ENCODE assay signal across 23 mouse cellular contexts in genomic region chr1:54665095-54665494, GRCm38 (mm10).
DNase-seq lines count a peak whose midpoint lies in the region; ATAC-seq and TF ChIP-seq lines count a peak whose summit lies in the region.
"Had no signal": no experiment of that assay in that cellular context is flagged by ENCODE, and none has a peak within 500 bp of the region (broad histone marks: within the 10 kb centered on the region; RNA-seq: fewer than 3 reads in every experiment).

No protein-coding gene starts in this region.

- no peaks in the 10 kb centered on the region for H3K36me3 ChIP-seq in forebrain, embryonic 16.5 days (ENCODE audit: control insufficient read depth, insufficient read depth)
- peaks cover 8% of the 10 kb centered on the region for H3K36me3 ChIP-seq in forebrain, postnatal 0 days (ENCODE audit: insufficient read depth)
- no peaks in the 10 kb centered on the region for H3K36me3 ChIP-seq in neural tube, embryonic 11.5 days (ENCODE audit: control insufficient read depth, insufficient read depth, low read length)
- H3K36me3 ChIP-seq in neural tube, embryonic 12.5 days = no peaks in the 10 kb centered on the region
- no peaks in the 10 kb centered on the region for H3K36me3 ChIP-seq in stomach, postnatal 0 days (ENCODE audit: control insufficient read depth, insufficient read depth, low read length)
- H3K36me3 ChIP-seq: kidney, embryonic 15.5 days had no signal

- no peak overlapping the region for H3K27ac ChIP-seq in forebrain, embryonic 16.5 days (ENCODE audit: low read length)
- no peak overlapping the region for H3K27ac ChIP-seq in forebrain, postnatal 0 days (ENCODE audit: low read depth, low read length)
- H3K27ac ChIP-seq in neural tube, embryonic 11.5 days (ENCODE audit: low read depth, low read length) = no peak overlapping the region
- no peak overlapping the region for H3K27ac ChIP-seq in neural tube, embryonic 12.5 days
- no peak overlapping the region for H3K27ac ChIP-seq in stomach, postnatal 0 days (replicated peaks)
- H3K27ac ChIP-seq: heart, embryonic 10.5 days; heart, embryonic 15.5 days; kidney, embryonic 15.5 days; limb, embryonic 12.5 days; liver, embryonic 15.5 days had no signal

- no peak for TF ChIP-seq CTCF in forebrain, postnatal 0 days (IDR thresholded peaks at IDR 0.05; ENCODE audit: low read depth)
- no peak for TF ChIP-seq CTCF in stomach, postnatal 0 days (IDR thresholded peaks at IDR 0.05; ENCODE audit: low read depth)

- H3K27me3 ChIP-seq in forebrain, embryonic 16.5 days (replicated peaks; ENCODE audit: control insufficient read depth, insufficient read depth, low read length) = no peaks in the 10 kb centered on the region
- H3K27me3 ChIP-seq in forebrain, postnatal 0 days (ENCODE audit: insufficient read depth, low read length) = no peaks in the 10 kb centered on the region
- H3K27me3 ChIP-seq in neural tube, embryonic 11.5 days (ENCODE audit: control insufficient read depth, insufficient read depth, low read length) = no peaks in the 10 kb centered on the region
- no peaks in the 10 kb centered on the region for H3K27me3 ChIP-seq in neural tube, embryonic 12.5 days (replicated peaks)
- no peaks in the 10 kb centered on the region for H3K27me3 ChIP-seq in stomach, postnatal 0 days (ENCODE audit: control insufficient read depth, insufficient read depth, low read length)
- H3K27me3 ChIP-seq: heart, embryonic 15.5 days; kidney, embryonic 15.5 days; limb, embryonic 12.5 days; liver, embryonic 15.5 days had no signal

- H3K4me1 ChIP-seq in forebrain, embryonic 16.5 days (replicated peaks; ENCODE audit: control insufficient read depth, insufficient read depth, low read length) = no peaks in the 10 kb centered on the region; the same call in 1 of the 2 replicates
- no peaks in the 10 kb centered on the region for H3K4me1 ChIP-seq in forebrain, postnatal 0 days (ENCODE audit: insufficient read depth)
- H3K4me1 ChIP-seq in neural tube, embryonic 11.5 days (ENCODE audit: control insufficient read depth, insufficient read depth, low read length) = no peaks in the 10 kb centered on the region
- peaks cover 12% of the 10 kb centered on the region; the same call in 1 of the 2 replicates for H3K4me1 ChIP-seq in neural tube, embryonic 12.5 days
- H3K4me1 ChIP-seq in stomach, postnatal 0 days (replicated peaks; ENCODE audit: control insufficient read depth, insufficient read depth) = no peaks in the 10 kb centered on the region
- H3K4me1 ChIP-seq: kidney, embryonic 15.5 days; limb, embryonic 12.5 days; liver, embryonic 15.5 days had no signal

- no peak for DNase-seq in forebrain, postnatal 0 days
- no peak for DNase-seq in neural tube, embryonic 11.5 days (ENCODE audit: low spot score)
- DNase-seq in neural tube, embryonic 10.5 days (ENCODE audit: extremely low spot score, low spot score) = no peak
- DNase-seq in cerebellum, postnatal 14 days = no peak
- DNase-seq in stomach, postnatal 0 days (ENCODE audit: low spot score) = no peak
- DNase-seq: adrenal gland, postnatal 14 days; cerebellum, adult 11-12 months; cerebellum, adult 9-11 months; gastrocnemius, postnatal 14 days; kidney, adult 18-20 months; kidney, postnatal 25 days; lung, embryonic 14.5 days; lung, postnatal 14 days; right cerebral cortex, postnatal 4 days; thymus, adult 2 months; thymus, postnatal 4 days had no signal

- TF ChIP-seq EP300 in stomach, postnatal 0 days (optimal IDR thresholded peaks at IDR 0.05) = no peak

- H3K4me2 ChIP-seq in forebrain, embryonic 16.5 days (ENCODE audit: low read length) = no peak overlapping the region
- no peak overlapping the region for H3K4me2 ChIP-seq in forebrain, postnatal 0 days (ENCODE audit: low read depth)
- H3K4me2 ChIP-seq in neural tube, embryonic 11.5 days (ENCODE audit: low read depth) = no peak overlapping the region
- no peak overlapping the region for H3K4me2 ChIP-seq in neural tube, embryonic 12.5 days (replicated peaks)
- no peak overlapping the region for H3K4me2 ChIP-seq in stomach, postnatal 0 days (replicated peaks; ENCODE audit: low read depth)
- H3K4me2 ChIP-seq: heart, embryonic 15.5 days; kidney, embryonic 15.5 days; limb, embryonic 12.5 days; liver, embryonic 15.5 days; lung, embryonic 14.5 days had no signal

- H3K4me3 ChIP-seq in forebrain, embryonic 16.5 days (replicated peaks; ENCODE audit: low read length) = no peak overlapping the region
- H3K4me3 ChIP-seq in forebrain, postnatal 0 days (ENCODE audit: low read depth, low read length) = no peak overlapping the region
- no peak overlapping the region for H3K4me3 ChIP-seq in neural tube, embryonic 11.5 days (ENCODE audit: low read depth, low read length)
- no peak overlapping the region for H3K4me3 ChIP-seq in neural tube, embryonic 12.5 days
- no peak overlapping the region for H3K4me3 ChIP-seq in stomach, postnatal 0 days (ENCODE audit: low read depth, low read length)
- H3K4me3 ChIP-seq: heart, embryonic 10.5 days; heart, embryonic 15.5 days; kidney, embryonic 15.5 days; limb, embryonic 12.5 days; liver, embryonic 15.5 days had no signal

- H3K9me3 ChIP-seq in forebrain, embryonic 16.5 days (ENCODE audit: control insufficient read depth, low read length) = no peaks in the 10 kb centered on the region
- H3K9me3 ChIP-seq in forebrain, postnatal 0 days (ENCODE audit: low read length) = no peaks in the 10 kb centered on the region
- no peaks in the 10 kb centered on the region for H3K9me3 ChIP-seq in neural tube, embryonic 11.5 days (ENCODE audit: control insufficient read depth, low read length)
- no peaks in the 10 kb centered on the region for H3K9me3 ChIP-seq in neural tube, embryonic 12.5 days
- H3K9me3 ChIP-seq in stomach, postnatal 0 days (ENCODE audit: control insufficient read depth, low read length) = no peaks in the 10 kb centered on the region
- H3K9me3 ChIP-seq: heart, embryonic 10.5 days; heart, embryonic 15.5 days; kidney, embryonic 15.5 days; limb, embryonic 12.5 days; liver, embryonic 15.5 days had no signal

- ATAC-seq in forebrain, embryonic 16.5 days = 0 out of 2 replicates have a peak, but pooled peaks have one; percentile 37
- ATAC-seq in forebrain, postnatal 0 days = no peak
- peak; percentile 51; the same call in 1 of the 2 replicates for ATAC-seq in neural tube, embryonic 11.5 days (ENCODE audit: insufficient read depth, low FRiP score, low TSS enrichment)
- peak; percentile 65 for ATAC-seq in neural tube, embryonic 12.5 days (ENCODE audit: low FRiP score, low read depth)
- no peak for ATAC-seq in stomach, postnatal 0 days (ENCODE audit: low FRiP score, low TSS enrichment)

- H3K9ac ChIP-seq in forebrain, embryonic 16.5 days (replicated peaks; ENCODE audit: low read depth, low read length) = no peak overlapping the region
- H3K9ac ChIP-seq in forebrain, postnatal 0 days = no peak overlapping the region
- H3K9ac ChIP-seq in neural tube, embryonic 11.5 days (ENCODE audit: low read length) = no peak overlapping the region
- no peak overlapping the region for H3K9ac ChIP-seq in neural tube, embryonic 12.5 days
- no peak overlapping the region for H3K9ac ChIP-seq in stomach, postnatal 0 days (ENCODE audit: low read length)
- H3K9ac ChIP-seq: heart, embryonic 15.5 days; kidney, embryonic 15.5 days; limb, embryonic 12.5 days; liver, embryonic 15.5 days; lung, embryonic 14.5 days had no signal

- WGBS in forebrain, embryonic 16.5 days = 28% methylated on average over 4 of the region's 4 CpGs
- 23% methylated on average over 4 of the region's 4 CpGs for WGBS in forebrain, postnatal 0 days
- WGBS in neural tube, embryonic 11.5 days = 52% methylated on average over 4 of the region's 4 CpGs
- WGBS in neural tube, embryonic 12.5 days = 30% methylated on average over 4 of the region's 4 CpGs
- WGBS in stomach, postnatal 0 days = 81% methylated on average over 4 of the region's 4 CpGs

Comparison
In these comparisons a context has a peak if more than half of its experiments do, and no peak if none do; other contexts are left out.
1. ATAC-seq: peak in forebrain, embryonic 16.5 days (single experiment), neural tube, embryonic 11.5 days (single experiment) and neural tube, embryonic 12.5 days (single experiment); none in forebrain, postnatal 0 days (single experiment) and stomach, postnatal 0 days (single experiment).